Mouse (Mus musculus) neural tube, embryonic 14.5 days (tissue): ENCODE data around the gene Hrc. TPM values are rescaled to one million over a fixed set of nuclear protein-coding genes. Genes with fewer than 3 reads are reported as not detected.
A peak's percentile ranks its signal among the peaks of the same experiment; 100 is the strongest.
"Not testable (repeated sequence)": the region's sequence is repeated elsewhere in the genome, so short reads cannot be mapped to it uniquely, and the experiment has no call there.

Experiments used
- ATAC-seq: fragments of 200-750 bp; cut with Nextera tagmentation; 2 replicates; pipeline ENCODE4 v1.8.0; 2017; ENCODE audit warnings: low read depth, mild to moderate bottlenecking, moderate TSS enrichment, moderate library complexity
- H3K27ac ChIP-seq: fragments of 300-500 bp; sonication (generic); 2 replicates; pipeline ENCODE4 v1.5.1; 2014; ENCODE audit warnings: low read depth, mild to moderate bottlenecking, control low read depth, low read length, moderate library complexity, mixed read lengths
- H3K27me3 ChIP-seq: fragments of 300-500 bp; sonication (generic); 2 replicates; pipeline ENCODE4 v1.6.1; 2014; ENCODE audit warnings: low read length; ENCODE audit not compliant: control insufficient read depth, insufficient read depth
- H3K36me3 ChIP-seq: fragments of 300-500 bp; sonication (generic); 2 replicates; pipeline ENCODE4 v1.6.1; 2014; ENCODE audit warnings: low read length, mixed read lengths; ENCODE audit not compliant: control insufficient read depth, insufficient read depth
- H3K4me1 ChIP-seq: fragments of 300-500 bp; sonication (generic); 2 replicates; pipeline ENCODE4 v1.6.1; 2014; ENCODE audit warnings: low read length; ENCODE audit not compliant: control insufficient read depth, insufficient read depth
- H3K4me2 ChIP-seq: fragments of 300-500 bp; sonication (generic); 2 replicates; pipeline ENCODE4 v1.6.1; 2014; ENCODE audit warnings: mild to moderate bottlenecking, low read depth, low read length, control low read depth
- H3K4me3 ChIP-seq: fragments of 300-500 bp; sonication (generic); 2 replicates; pipeline ENCODE4 v1.5.1; 2014; ENCODE audit warnings: low read depth, low read length, control low read depth, mixed read lengths
- H3K9ac ChIP-seq: fragments of 300-500 bp; sonication (generic); replicated peaks from 2 replicates; pipeline ENCODE4 v1.6.1; 2014; ENCODE audit warnings: low read depth, mild to moderate bottlenecking, control low read depth, low read length, mixed read lengths
- H3K9me3 ChIP-seq: fragments of 300-500 bp; sonication (generic); 2 replicates; pipeline ENCODE4 v1.6.1; 2016; ENCODE audit warnings: low read length; ENCODE audit not compliant: control insufficient read depth
- WGBS: fragments of 180-500 bp; shearing (Covaris S2); extraction: QIAGEN DNeasy Blood & Tissue Kit; methylation state at CpG from one replicate; pipeline ENCODE4 v1.1.7; 2014; 5-methylcytosine and 5-hydroxymethylcytosine counted together
- polyA plus RNA-seq: library from polyadenylated mRNA; unstranded; fragments of >200 nt; fragmentation: Nextera tagmentation; extraction: Ambion mirVana; gene quantifications from 2 replicates; pipeline ENCODE4 v1.2.1, GENCODE M21; 2014

The Hrc gene
- polyA plus RNA-seq, 1 experiment from 2014 or later: 0.13 TPM

DNA sequence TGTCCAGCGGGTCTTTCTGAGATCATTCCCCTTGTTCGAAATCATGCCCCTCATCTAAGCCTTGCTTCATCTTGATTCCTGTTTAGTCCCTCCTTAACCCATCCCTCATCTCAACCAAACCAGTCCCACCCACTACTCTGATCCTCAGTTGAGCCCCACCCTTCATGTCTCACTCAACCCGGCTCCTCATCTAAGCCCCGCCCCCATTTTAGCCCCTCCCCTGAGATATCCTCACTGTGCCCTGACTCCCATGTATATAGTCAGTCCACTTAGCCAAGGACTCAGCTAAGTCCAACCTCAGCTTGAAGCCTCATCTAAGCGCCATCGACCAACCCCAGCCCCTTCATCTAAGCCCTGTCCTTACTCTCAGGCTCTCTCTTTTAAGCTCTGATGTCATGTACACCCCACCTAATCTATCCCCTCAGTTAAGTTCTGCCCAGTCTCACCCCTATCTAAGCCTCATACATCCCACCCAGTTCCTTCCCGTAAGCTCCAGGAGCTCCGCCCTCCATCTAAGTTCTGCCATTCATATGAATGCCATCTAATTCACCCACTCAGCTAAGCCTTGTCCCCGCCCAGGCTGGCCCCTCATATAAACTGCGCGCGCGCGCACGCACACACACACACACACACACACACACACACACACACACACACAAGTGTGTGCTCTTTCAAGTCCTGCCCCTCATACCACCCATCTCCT lies 20.4 kb downstream of the Hrc start:
- WGBS: 72% methylated on average over 15 of the region's 15 CpGs
- Histone ChIP-seq H3K27ac (no peak overlapping the region), H3K36me3 (peaks cover 38% of the 10 kb centered on the region), H3K4me3 (no peak overlapping the region), H3K9ac (no peak overlapping the region), H3K4me2 (no peak overlapping the region), H3K27me3 (no peaks in the 10 kb centered on the region), H3K4me1 (no peaks in the 10 kb centered on the region), H3K9me3 (no peaks in the 10 kb centered on the region)
- ATAC-seq: no peak

- no peak overlapping the region for H3K4me2 ChIP-seq
- H3K27me3 ChIP-seq: no peaks in the 10 kb centered on the region
- no peaks in the 10 kb centered on the region for H3K9me3 ChIP-seq
- ATAC-seq: no peak
- H3K4me3 ChIP-seq: no peak overlapping the region
- 62% methylated on average over 13 of the region's 13 CpGs for WGBS
- H3K4me1 ChIP-seq: no peaks in the 10 kb centered on the region
- H3K27ac ChIP-seq: no peak overlapping the region
- H3K36me3 ChIP-seq: peaks cover 35% of the 10 kb centered on the region
- H3K9ac ChIP-seq: no peak overlapping the region
Observed at GRCm38 (mm10) chr7:45356087-45356486, 21.0 kb downstream of the Hrc start.

DNA sequence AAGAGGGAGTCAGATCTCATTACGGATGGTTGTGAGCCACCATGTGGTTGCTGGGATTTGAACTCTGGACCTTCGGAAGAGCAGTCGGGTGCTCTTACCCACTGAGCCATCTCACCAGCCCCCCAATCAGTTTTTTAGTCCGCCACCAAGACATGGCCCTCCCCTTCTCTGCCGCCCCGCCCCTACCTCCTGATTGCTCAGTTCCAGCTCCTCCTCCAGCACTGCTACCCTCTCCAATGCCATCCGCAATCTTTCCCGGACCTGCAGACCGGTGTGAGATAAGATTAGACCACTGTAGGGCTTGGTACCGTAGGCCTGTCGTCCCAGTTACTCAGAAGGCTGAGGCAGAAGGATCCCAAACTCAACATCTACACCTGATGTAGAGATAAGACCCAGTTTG lies 24.0 kb downstream of the Hrc start:
- peaks cover 19% of the 10 kb centered on the region for H3K36me3 ChIP-seq
- not testable (repeated sequence) for H3K9me3 ChIP-seq, ATAC-seq, H3K27ac ChIP-seq, H3K4me3 ChIP-seq, H3K27me3 ChIP-seq, H3K9ac ChIP-seq, H3K4me2 ChIP-seq
- H3K4me1 ChIP-seq: peaks cover 10% of the 10 kb centered on the region
- 63% methylated on average over 10 of the region's 11 CpGs for WGBS

GRCm38 (mm10) chr7:45360404-45361125 lies 25.5 kb downstream of the Hrc start:
- H3K4me3 ChIP-seq: no peak overlapping the region
- no peak overlapping the region for H3K4me2 ChIP-seq
- no peaks in the 10 kb centered on the region for H3K9me3 ChIP-seq
- peaks cover 19% of the 10 kb centered on the region for H3K36me3 ChIP-seq
- no peak overlapping the region for H3K27ac ChIP-seq
- peaks cover 16% of the 10 kb centered on the region for H3K4me1 ChIP-seq
- WGBS: 54% methylated on average over 18 of the region's 18 CpGs
- ATAC-seq: no peak
- H3K27me3 ChIP-seq: no peaks in the 10 kb centered on the region
- no peak overlapping the region for H3K9ac ChIP-seq

- Histone ChIP-seq H3K36me3 (peaks cover 17% of the 10 kb centered on the region), H3K4me3 (peak overlapping the region; percentile 40), H3K4me1 (peaks cover 19% of the 10 kb centered on the region), H3K27me3 (no peaks in the 10 kb centered on the region), H3K9me3 (no peaks in the 10 kb centered on the region), H3K9ac (peak overlapping the region; percentile 63), H3K27ac (peak overlapping the region; percentile 52; the same call in 1 of the 2 replicates), H3K4me2 (peak overlapping the region; percentile 85)
- WGBS: under 1% methylated on average over 43 of the region's 43 CpGs
- peak; percentile 85 for ATAC-seq
Observed at GRCm38 (mm10) chr7:45361243-45361804, 26.2 kb downstream of the Hrc start.

GRCm38 (mm10) chr7:45362801-45363200 lies 27.7 kb downstream of the Hrc start:
- no peak for ATAC-seq
- WGBS: 3% methylated on average over 13 of the region's 13 CpGs

GRCm38 (mm10) chr7:45363983-45364382 lies 28.9 kb downstream of the Hrc start:
- H3K9ac ChIP-seq: no peak overlapping the region
- WGBS: 95% methylated on average over 2 of the region's 2 CpGs

More at GRCm38 (mm10) chr7:45362801-45363200, 27.7 kb downstream of the Hrc start:
- Histone ChIP-seq H3K4me2 (no peak overlapping the region), H3K4me1 (peaks cover 20% of the 10 kb centered on the region), H3K9me3 (no peaks in the 10 kb centered on the region), H3K27ac (no peak overlapping the region), H3K9ac (no peak overlapping the region), H3K27me3 (no peaks in the 10 kb centered on the region), H3K36me3 (peaks cover 8% of the 10 kb centered on the region; the same call in 1 of the 2 replicates), H3K4me3 (peak overlapping the region; percentile 4; the same call in 1 of the 2 replicates)

DNA sequence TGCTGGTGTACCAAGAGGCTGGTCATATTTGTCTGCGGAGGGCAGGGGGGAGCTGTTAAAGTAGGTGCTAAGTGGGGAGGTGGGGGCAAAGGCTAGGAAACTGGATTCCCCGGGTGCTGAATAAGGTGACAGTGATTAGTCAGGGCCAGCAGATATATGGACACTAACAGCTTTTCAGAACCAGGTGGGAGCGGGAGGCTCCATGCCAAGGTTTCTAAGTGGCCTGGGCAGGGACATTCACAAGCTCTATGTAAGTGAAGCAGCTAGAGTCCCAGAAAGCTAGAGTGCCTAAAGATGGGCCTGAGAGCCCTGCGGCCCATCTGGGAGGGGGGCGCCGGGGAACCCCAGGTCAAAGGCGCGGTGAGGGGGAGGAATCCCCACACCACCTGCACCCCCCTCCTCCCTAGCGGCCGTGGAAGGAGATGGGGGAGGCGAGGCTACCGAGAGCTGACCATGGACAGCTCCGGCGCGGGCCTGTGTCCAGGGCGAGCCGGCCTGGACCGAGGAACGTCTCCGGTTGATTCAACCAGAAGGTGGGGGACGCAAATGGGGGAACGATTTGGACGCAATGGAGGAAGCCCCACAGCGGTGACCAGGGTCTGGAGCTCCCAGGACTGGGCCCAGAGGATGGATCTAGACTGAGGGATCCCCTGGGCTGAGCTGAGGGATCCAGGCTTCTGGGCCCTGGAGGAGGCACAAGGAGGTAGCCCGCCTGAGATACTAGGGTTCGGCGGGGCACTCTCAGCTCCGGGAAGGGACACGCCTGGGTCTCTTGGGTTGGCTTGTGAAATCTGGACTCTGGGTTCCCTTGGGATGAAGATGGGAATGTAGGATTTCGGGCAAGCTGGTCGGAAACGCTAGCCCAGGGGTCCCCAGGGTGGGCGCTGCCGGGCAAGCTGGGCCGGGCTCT lies 30.9 kb downstream of the Hrc start:
- peak overlapping the region; percentile 95 for H3K9ac ChIP-seq
- no peaks in the 10 kb centered on the region for H3K36me3 ChIP-seq
- H3K27me3 ChIP-seq: peaks cover 5% of the 10 kb centered on the region
- no peaks in the 10 kb centered on the region for H3K9me3 ChIP-seq
- H3K4me2 ChIP-seq: peak overlapping the region; percentile 79
- H3K27ac ChIP-seq: peak overlapping the region; percentile 71
- ATAC-seq: peak; percentile 9; the same call in 1 of the 2 replicates
- peak overlapping the region; percentile 81 for H3K4me3 ChIP-seq
- H3K4me1 ChIP-seq: peaks cover 37% of the 10 kb centered on the region
- WGBS: 2% methylated on average over 35 of the region's 35 CpGs

More at GRCm38 (mm10) chr7:45363983-45364382, 28.9 kb downstream of the Hrc start:
- no peak for ATAC-seq
- H3K9me3 ChIP-seq: no peaks in the 10 kb centered on the region
- no peak overlapping the region for H3K4me2 ChIP-seq
- H3K36me3 ChIP-seq: peaks cover 4% of the 10 kb centered on the region; the same call in 1 of the 2 replicates
- H3K4me1 ChIP-seq: peaks cover 28% of the 10 kb centered on the region
- no peak overlapping the region for H3K27ac ChIP-seq
- H3K4me3 ChIP-seq: no peak overlapping the region
- H3K27me3 ChIP-seq: peaks cover under 1% of the 10 kb centered on the region; the same call in 1 of the 2 replicates
